Mouse (Mus musculus): ENCODE data around the gene 4933411K16Rik. TPM values are rescaled to one million over a fixed set of nuclear protein-coding genes. Genes with fewer than 3 reads are reported as not detected.

4933411K16Rik gene
- polyA plus RNA-seq, 1 experiment from 2014 or later: not detected

- Histone ChIP-seq H3K4me3 (no peak overlapping the region), H3K9me3 (no peaks in the 10 kb centered on the region), H3K4me2 (no peak overlapping the region), H3K27me3 (no peaks in the 10 kb centered on the region), H3K27ac (peak overlapping the region; percentile 65), H3K36me3 (no peaks in the 10 kb centered on the region), H3K9ac (no peak overlapping the region), H3K4me1 (peaks cover 30% of the 10 kb centered on the region)
- 44% methylated on average over 8 of the region's 8 CpGs for WGBS
- ATAC-seq (ENCODE audit: borderline replicate concordance, extremely low read depth, low FRiP score, low TSS enrichment): 0 out of 2 replicates have a peak, but pooled peaks have one; percentile 46
Measured at GRCm38 (mm10) chr19:42017399-42018247, 34.4 kb upstream of the 4933411K16Rik start.

- no peak for ATAC-seq (ENCODE audit: borderline replicate concordance, extremely low read depth, low FRiP score, low TSS enrichment)
- no peak overlapping the region for H3K4me3 ChIP-seq
Measured at GRCm38 (mm10) chr19:42019011-42019522, 33.0 kb upstream of the 4933411K16Rik start.

GRCm38 (mm10) chr19:42021681-42022541, 30.1 kb upstream of the 4933411K16Rik start:
- Histone ChIP-seq H3K27me3 (no peaks in the 10 kb centered on the region), H3K9ac (no peak overlapping the region), H3K27ac (no peak overlapping the region; the same call in 1 of the 2 replicates), H3K36me3 (no peaks in the 10 kb centered on the region), H3K9me3 (no peaks in the 10 kb centered on the region), H3K4me3 (no peak overlapping the region), H3K4me1 (peaks cover 24% of the 10 kb centered on the region), H3K4me2 (no peak overlapping the region)
- ATAC-seq (ENCODE audit: borderline replicate concordance, extremely low read depth, low FRiP score, low TSS enrichment): no peak
- WGBS: 74% methylated on average over 10 of the region's 10 CpGs

More at GRCm38 (mm10) chr19:42019011-42019522, 33.0 kb upstream of the 4933411K16Rik start:
- H3K27me3 ChIP-seq: no peaks in the 10 kb centered on the region
- 35% methylated on average over 4 of the region's 4 CpGs for WGBS
- H3K4me2 ChIP-seq: no peak overlapping the region
- H3K27ac ChIP-seq: peak overlapping the region; percentile 65
- H3K9ac ChIP-seq: no peak overlapping the region
- no peaks in the 10 kb centered on the region for H3K36me3 ChIP-seq
- no peaks in the 10 kb centered on the region for H3K9me3 ChIP-seq
- peaks cover 30% of the 10 kb centered on the region for H3K4me1 ChIP-seq

GRCm38 (mm10) chr19:42022542-42022848, 29.6 kb upstream of the 4933411K16Rik start:
- H3K4me2 ChIP-seq: no peak overlapping the region

GRCm38 (mm10) chr19:42026158-42026557, 25.9 kb upstream of the 4933411K16Rik start:
- no peak overlapping the region for H3K4me3 ChIP-seq
- 4% methylated on average over 5 of the region's 5 CpGs for WGBS

More at GRCm38 (mm10) chr19:42022542-42022848, 29.6 kb upstream of the 4933411K16Rik start:
- no peaks in the 10 kb centered on the region for H3K27me3 ChIP-seq
- 86% methylated on average over 2 of the region's 2 CpGs for WGBS
- no peak for ATAC-seq (ENCODE audit: borderline replicate concordance, extremely low read depth, low FRiP score, low TSS enrichment)
- peaks cover 19% of the 10 kb centered on the region for H3K4me1 ChIP-seq
- no peak overlapping the region for H3K9ac ChIP-seq
- H3K4me3 ChIP-seq: no peak overlapping the region
- no peak overlapping the region for H3K27ac ChIP-seq
- H3K36me3 ChIP-seq: no peaks in the 10 kb centered on the region
- H3K9me3 ChIP-seq: no peaks in the 10 kb centered on the region

GRCm38 (mm10) chr19:42031112-42031511, 20.9 kb upstream of the 4933411K16Rik start:
- WGBS: 69% methylated on average over 5 of the region's 5 CpGs
- Histone ChIP-seq H3K27ac (no peak overlapping the region), H3K36me3 (no peaks in the 10 kb centered on the region; the same call in none of the 2 replicates), H3K9me3 (no peaks in the 10 kb centered on the region), H3K4me3 (no peak overlapping the region), H3K9ac (no peak overlapping the region), H3K4me2 (no peak overlapping the region), H3K27me3 (no peaks in the 10 kb centered on the region), H3K4me1 (peaks cover 12% of the 10 kb centered on the region)
- ATAC-seq (ENCODE audit: borderline replicate concordance, extremely low read depth, low FRiP score, low TSS enrichment): no peak

More at GRCm38 (mm10) chr19:42026158-42026557, 25.9 kb upstream of the 4933411K16Rik start:
- Histone ChIP-seq H3K4me2 (no peak overlapping the region), H3K4me1 (no peaks in the 10 kb centered on the region), H3K27me3 (no peaks in the 10 kb centered on the region), H3K9ac (no peak overlapping the region), H3K9me3 (no peaks in the 10 kb centered on the region), H3K27ac (no peak overlapping the region), H3K36me3 (no peaks in the 10 kb centered on the region)
- peak; percentile 61; the same call in 1 of the 2 replicates for ATAC-seq (ENCODE audit: borderline replicate concordance, extremely low read depth, low FRiP score, low TSS enrichment)

GRCm38 (mm10) chr19:42033611-42034010, 18.4 kb upstream of the 4933411K16Rik start:
- Histone ChIP-seq H3K9me3 (no peaks in the 10 kb centered on the region), H3K4me3 (no peak overlapping the region), H3K4me2 (no peak overlapping the region), H3K27me3 (no peaks in the 10 kb centered on the region), H3K4me1 (peaks cover 12% of the 10 kb centered on the region), H3K36me3 (no peaks in the 10 kb centered on the region; the same call in none of the 2 replicates), H3K27ac (no peak overlapping the region), H3K9ac (no peak overlapping the region)
- WGBS: 82% methylated on average over 14 of the region's 14 CpGs
- no peak for ATAC-seq (ENCODE audit: borderline replicate concordance, extremely low read depth, low FRiP score, low TSS enrichment)

GRCm38 (mm10) chr19:42034146-42034775, 17.8 kb upstream of the 4933411K16Rik start:
- 0 out of 2 replicates have a peak, but pooled peaks have one; percentile 5 for ATAC-seq (ENCODE audit: borderline replicate concordance, extremely low read depth, low FRiP score, low TSS enrichment)
- Histone ChIP-seq H3K27ac (no peak overlapping the region), H3K4me2 (no peak overlapping the region), H3K36me3 (no peaks in the 10 kb centered on the region; the same call in none of the 2 replicates), H3K27me3 (no peaks in the 10 kb centered on the region), H3K4me3 (no peak overlapping the region), H3K9ac (no peak overlapping the region), H3K9me3 (no peaks in the 10 kb centered on the region), H3K4me1 (peaks cover 12% of the 10 kb centered on the region)
- 54% methylated on average over 9 of the region's 9 CpGs for WGBS

- 55% methylated on average over 11 of the region's 11 CpGs for WGBS
- Histone ChIP-seq H3K4me1 (peaks cover 12% of the 10 kb centered on the region), H3K27me3 (peaks cover 2% of the 10 kb centered on the region; the same call in 1 of the 2 replicates), H3K4me3 (no peak overlapping the region), H3K36me3 (no peaks in the 10 kb centered on the region; the same call in none of the 2 replicates), H3K27ac (no peak overlapping the region), H3K9ac (no peak overlapping the region), H3K4me2 (no peak overlapping the region), H3K9me3 (no peaks in the 10 kb centered on the region)
- no peak for ATAC-seq (ENCODE audit: borderline replicate concordance, extremely low read depth, low FRiP score, low TSS enrichment)
Measured at GRCm38 (mm10) chr19:42034881-42035455, 17.1 kb upstream of the 4933411K16Rik start.

GRCm38 (mm10) chr19:42035456-42036248, 16.4 kb upstream of the 4933411K16Rik start, which contains the start of gene Ankrd2:
Gene Ankrd2 (plus strand): TSS chr19:42036000.
- no peak within 1 kb of the TSS for H3K9ac ChIP-seq
- WGBS: 67% methylated on average over 19 of the region's 19 CpGs
- no peaks in the 10 kb centered on the region for H3K9me3 ChIP-seq
- peaks cover 5% of the 10 kb centered on the region; the same call in 1 of the 2 replicates for H3K27me3 ChIP-seq
- H3K4me1 ChIP-seq: peaks cover 12% of the 10 kb centered on the region
- H3K36me3 ChIP-seq: no peaks in the 10 kb centered on the region; the same call in none of the 2 replicates
- H3K4me3 ChIP-seq: no peak within 1 kb of the TSS
- peak; percentile 80 for ATAC-seq (ENCODE audit: borderline replicate concordance, extremely low read depth, low FRiP score, low TSS enrichment)
- H3K27ac ChIP-seq: no peak within 1 kb of the TSS
- no peak within 1 kb of the TSS for H3K4me2 ChIP-seq
